Mouse (Mus musculus) testis, adult 2 months (tissue): ENCODE results near the gene Sergef.

Experiments
- CTCF ChIP-seq: fragments of 200-500 bp; IDR thresholded peaks from 2 replicates; pipeline ENCODE4 v1.5.1; 2012; ENCODE audit warnings: low read depth, mild to moderate bottlenecking, inconsistent platforms, low read length, moderate library complexity; ENCODE audit not compliant: control insufficient read depth, insufficient read depth, insufficient replicate concordance
- POLR2A ChIP-seq: fragments of 200-500 bp; IDR thresholded peaks from 2 replicates; pipeline ENCODE4 v1.6.1; 2012; ENCODE audit warnings: low read depth, mild to moderate bottlenecking, inconsistent platforms, low read length, moderate library complexity; ENCODE audit not compliant: control insufficient read depth

DNA sequence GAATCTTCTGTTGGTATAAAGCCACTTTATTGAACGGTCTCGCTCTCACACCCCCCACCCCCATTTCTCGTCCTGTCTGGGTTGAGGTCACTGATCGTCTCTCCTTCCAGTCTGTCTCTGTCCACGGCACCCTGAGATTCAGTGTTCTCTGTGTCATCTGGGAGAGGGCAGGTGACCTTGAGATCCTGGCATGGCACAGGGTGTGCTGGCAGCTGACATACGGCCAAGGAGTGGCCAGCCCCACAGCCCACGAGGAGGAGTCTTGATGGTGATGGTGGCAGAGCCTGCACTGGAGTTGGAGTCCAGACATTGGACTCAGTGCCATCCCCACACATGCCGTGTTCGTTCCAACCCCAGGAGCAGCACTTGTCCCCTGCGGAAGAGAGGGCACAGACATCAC is 196.4 kb downstream of the Sergef start:
- TF ChIP-seq POLR2A, result no peak
- TF ChIP-seq CTCF, result no peak
